Mouse (Mus musculus): ENCODE results near the gene Dock10.
A peak's percentile ranks its signal among the peaks of the same experiment; 100 is the strongest.

Dock10 gene

DNA sequence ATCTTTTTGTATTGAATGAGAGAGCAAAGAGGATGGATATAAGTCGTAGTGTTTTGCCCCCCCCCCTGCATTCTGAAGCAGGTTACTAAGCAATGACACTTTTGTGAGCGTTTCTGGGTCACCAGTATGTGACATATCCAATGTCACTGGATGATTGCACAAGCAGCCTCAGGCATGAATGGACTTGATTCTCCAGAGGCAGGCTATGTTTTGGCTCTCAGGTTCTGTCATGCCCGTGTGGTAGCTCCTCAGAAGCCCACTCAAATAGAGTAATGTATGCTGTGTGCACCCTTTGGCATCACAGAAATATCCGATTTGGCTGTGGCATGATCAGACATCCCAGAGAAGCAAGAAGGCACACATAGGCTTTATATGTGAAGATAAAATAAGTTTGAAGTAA, 150.8 kb downstream of the Dock10 start:
- DNase-seq (ENCODE audit: low spot score), result no peak

DNA sequence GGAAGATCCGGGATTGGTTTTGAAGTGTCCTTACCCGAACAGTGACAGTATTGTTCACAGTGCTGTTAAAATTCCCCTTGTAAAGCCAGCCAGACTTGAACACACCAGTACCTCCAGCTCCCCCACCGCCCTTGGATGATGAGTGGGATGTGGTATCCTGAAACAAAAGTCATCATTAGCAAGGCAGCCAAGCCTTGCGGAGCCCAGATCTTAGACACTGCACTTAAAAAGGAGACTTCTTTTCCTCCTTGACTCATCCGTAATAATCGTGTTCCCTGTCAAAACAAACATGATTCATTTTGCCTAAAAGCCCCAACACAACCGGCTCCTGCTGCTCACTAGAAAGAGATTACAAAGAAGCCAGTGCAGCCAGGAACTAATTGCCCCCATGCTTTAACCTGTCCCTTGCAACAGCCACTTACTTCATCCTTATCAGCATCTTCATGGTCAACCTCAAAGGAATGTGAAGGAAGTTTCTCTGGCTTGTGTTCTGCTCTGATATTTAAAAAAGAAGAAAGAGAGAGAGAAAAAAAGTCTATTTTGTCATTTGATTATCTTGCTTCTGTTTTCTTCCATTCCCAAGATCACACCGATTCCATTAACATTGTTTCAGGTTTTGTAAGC, 152.1 kb downstream of the Dock10 start:
- peak; percentile 3 for DNase-seq (ENCODE audit: low spot score)

DNA sequence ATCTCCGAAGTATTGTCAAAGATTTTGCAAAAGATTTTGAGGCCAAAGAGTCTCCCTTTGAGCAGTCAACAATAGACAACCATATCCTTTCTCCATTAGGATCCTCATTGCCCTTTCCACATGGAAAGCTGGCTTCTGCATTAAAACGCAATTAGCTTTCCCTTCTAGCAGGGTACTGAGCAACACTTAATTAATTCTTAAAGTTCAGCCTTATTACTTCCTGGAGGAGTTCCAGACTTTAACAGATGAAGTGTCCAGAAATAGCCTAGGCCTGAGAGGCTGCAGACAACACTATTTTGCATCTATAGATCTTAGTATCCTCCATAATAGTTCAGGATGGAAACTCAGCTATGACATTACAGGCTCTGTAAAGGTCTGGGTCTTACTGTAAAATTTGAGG, 154.0 kb downstream of the Dock10 start:
- no peak for DNase-seq (ENCODE audit: low spot score)

DNA sequence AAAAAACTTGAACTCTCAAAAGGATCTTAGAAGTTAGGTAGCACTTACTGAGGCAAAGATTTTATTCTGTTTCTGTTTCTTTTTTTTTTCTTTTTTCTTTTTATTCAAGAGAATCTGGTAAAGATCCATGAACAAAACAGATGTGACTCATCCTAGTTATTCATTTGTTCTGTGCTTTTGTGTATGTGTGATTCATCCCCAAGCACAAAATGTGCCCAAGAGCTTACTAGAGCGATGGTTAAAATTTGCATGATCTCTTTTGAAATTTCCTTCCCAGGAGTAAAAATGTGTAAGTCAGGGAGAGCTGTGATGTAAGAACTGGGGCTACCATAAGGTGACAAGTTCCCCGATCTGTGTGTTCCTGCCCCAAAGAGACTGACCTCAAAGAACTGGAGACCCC, 155.2 kb downstream of the Dock10 start:
- DNase-seq (ENCODE audit: low spot score), result no peak

DNA sequence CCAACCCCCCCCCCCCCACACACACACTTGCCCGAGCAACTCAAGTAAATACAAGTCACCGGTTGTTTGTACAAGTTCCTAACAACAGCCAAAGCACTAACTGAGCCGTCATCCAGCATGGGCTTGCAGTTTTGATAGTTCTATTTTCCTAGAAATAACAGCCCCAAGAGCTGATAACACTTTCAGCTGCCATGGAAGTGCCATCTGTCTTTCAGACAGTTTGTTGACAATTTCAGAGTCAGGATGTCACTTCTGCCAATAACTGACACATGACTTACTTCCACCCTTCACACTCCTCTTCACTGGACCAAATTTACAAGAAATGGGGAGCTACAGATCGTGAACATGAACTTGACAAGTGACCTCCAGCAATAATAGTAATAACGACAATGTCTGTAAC, 175.0 kb downstream of the Dock10 start:
- no peak for DNase-seq (ENCODE audit: low spot score)

DNA sequence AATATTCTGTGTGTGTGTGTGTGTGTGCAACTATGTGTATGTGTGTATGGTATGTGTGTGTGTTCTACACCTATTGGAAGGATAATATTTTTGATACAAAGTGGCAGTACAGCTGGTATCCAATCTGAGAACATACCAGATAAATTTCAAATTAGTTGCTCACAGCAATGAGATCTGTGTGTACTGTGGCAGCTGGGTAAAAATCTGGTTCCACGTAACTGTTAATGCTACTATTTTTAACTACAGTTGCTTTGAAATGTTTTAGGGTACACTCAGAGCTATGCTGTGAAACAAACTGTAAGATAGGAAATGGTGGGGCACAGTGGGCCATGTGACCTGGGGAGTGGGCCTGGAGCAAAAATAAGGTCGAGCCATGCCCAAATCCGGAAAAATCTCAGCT, 176.1 kb downstream of the Dock10 start:
- no peak for DNase-seq (ENCODE audit: low spot score)

DNA sequence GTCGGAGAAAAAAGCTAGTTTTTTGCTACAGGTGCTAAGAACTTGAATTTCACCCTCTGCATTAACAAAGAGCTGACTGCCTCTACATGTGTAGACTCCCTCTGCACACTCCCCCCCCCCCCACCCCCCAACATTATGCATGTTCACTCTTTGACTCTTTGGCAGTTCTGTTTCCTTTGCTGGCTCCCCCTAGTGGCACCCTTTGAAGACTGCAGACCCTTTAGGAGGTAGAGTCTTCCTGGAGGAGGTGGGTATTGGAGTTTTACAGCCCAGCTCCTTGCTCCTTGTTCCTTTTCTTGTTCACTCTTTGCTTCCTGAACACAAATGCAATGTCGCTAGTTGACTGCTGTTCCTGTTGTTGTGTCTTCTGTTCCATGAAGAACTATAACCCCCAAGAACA, 181.4 kb downstream of the Dock10 start:
- DNase-seq (ENCODE audit: low spot score), result no peak

DNA sequence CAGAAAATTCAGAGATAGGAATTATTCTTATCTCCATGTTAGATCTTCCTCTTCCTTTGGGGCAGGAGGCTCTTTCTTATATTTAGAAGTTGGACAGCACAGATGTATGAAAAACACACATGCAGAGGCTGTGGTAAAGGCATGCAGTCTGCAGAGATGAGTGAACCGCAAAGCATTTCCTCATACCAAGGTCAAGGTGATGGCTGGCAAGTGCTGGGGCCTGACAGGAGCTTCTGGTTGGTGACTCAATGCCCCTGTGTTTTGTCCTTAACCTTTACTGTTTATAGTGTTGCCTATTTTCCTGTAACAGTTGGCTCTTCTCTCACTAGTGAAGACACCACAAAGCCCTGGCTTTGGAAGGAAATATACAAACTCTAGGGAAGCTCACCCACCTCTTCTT, 201.9 kb downstream of the Dock10 start:
- no peak for DNase-seq (ENCODE audit: low spot score)

DNA sequence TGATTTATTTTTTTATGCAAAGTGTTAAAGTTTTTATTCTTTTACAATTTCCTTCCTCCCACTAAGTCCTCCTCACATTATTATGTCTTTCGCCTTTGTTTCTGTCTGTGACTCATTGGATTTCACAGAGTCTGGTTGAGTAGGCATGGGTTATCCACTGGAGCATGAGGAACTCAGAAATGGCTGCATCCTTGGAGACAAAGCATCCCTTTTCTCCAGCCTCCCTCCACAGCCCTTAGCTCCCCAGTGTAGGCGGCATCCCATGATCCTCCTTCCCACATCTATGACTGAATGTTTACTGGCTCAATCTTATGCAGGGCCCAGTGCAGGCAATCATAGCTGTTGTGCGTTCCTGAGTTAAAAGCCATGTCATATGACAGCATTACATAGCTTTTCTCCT, 216.8 kb downstream of the Dock10 start:
- no peak for DNase-seq (ENCODE audit: low spot score)

DNA sequence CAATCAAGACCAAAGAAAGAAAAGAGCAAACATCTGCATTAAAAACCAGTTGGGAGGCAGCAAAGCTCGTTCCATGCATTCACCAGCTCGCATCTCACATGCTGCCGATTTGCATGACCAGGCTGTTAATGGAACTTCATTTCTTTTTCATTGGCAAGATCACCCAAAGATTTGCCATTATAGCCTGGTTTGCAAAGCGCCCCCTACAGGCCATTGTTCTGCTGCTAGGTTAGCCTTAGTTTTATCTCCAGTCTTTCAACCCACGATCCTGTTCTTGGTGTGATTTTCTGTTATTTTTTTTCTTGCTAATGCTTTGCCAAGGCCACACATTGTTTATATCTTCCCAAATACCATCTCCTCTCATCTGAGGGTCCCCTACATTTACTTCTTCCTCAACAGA, 236.1 kb downstream of the Dock10 start:
- no peak for DNase-seq (ENCODE audit: low spot score)

DNA sequence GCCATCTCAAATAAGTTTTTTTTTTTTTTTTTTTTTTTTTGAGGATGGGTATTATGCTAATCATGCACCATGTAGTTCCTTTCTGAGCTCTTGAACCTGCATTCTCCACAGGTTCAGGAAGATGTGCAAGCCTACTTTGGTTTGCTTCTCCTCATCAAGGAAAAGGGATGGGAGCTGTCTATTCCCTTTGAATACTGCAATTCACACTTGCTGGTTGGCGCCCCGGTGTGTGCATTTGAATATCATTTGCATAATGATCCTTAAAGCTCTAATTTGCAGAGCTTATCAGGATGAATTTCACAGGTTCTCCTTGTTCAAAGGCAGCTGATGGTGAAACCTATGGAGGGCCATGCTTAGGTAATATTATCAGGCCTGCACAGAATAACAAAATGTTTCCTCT, 237.9 kb downstream of the Dock10 start:
- no peak for DNase-seq (ENCODE audit: low spot score)

DNA sequence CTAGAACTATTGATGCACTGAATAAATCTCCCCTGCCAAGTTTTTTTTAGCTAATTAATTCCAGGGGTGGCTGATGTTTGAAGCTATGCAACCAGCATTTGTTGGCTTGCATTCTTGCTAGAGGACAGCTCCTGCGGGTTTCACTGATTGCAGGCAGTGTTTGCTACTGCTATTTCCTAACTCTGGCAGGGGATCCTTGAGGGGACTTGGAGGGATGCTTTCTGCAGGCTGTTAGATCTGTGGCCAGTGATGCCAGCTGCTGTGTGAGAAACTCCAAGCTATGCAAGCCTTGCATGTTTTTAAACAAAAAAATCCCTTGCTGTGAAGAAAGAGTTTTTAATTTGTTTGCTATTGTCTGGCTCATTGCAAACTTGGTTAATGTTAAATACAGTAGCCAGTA, 238.4 kb downstream of the Dock10 start:
- DNase-seq (ENCODE audit: low spot score), result no peak

DNA sequence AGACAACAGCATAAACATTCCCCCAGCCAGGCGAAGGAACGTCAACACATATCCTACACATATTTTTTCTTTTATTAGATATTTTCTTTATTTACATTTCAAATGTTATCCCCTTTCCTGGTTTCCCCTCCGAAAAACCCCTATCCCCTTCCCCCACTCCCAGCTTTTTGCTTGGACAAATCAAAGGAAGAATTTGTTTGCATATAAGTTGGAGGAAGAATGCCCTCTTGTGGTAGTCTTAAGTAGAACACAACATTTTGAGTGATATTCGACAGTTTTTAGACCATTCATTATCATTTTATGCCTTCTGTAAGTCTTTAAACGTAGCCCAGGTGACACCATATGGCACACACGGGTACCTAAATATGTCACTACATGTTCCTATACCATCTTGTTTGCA, 242.5 kb downstream of the Dock10 start:
- DNase-seq (ENCODE audit: low spot score), result no peak

DNA sequence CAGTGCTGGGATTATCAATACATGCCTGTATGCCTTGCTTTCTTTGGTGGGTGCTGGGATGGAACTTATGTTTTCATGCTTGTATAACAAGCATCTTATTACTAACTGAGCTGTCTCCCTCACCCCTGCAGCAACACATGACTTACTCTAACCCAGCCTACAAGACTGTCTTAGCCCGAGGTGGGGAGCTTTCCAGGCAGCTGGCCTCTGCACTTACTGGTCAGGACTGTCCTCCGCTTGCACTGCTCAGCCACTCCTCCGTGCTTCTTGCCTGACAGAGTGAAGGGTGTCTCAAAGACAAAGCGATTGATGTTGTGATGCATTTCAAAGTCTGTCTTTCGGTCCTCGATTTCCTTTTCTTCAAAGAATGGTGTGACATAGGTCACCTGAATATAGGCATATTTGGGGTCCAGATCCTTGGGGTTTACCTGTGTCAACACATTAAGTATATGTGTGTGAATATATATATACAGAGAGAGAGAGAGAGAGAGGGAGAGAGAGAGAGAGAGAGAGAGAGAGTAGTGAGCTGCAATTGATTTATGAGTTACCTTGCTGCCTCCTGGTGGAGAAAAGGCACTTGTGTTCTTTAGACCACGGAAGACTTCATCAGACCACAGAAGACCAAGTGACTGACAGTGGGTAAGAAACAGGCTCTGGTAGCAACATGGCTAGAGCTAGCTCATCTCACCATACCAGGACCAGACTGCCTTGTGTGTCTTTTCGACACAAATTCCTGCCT, 245.9 kb downstream of the Dock10 start:
- no peak for DNase-seq (ENCODE audit: low spot score)

DNA sequence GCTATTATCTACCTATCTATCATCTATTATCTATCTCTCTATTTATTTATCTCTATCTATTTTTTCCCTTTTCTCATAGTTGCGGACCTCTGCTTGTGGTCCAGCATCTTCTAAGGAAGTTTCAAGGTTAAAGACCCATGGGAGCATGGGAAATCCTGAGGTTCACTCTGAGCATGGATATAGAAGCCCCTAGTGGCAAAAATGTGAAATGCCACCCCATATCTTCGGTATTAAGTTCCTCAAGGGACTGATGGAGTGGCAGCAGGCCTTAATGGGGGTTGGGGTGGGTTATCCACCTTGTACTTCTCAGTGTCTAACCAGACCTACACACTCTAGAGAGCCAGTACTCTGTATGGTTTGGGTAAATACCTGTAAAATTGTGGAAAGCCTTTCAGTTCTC, 253.6 kb downstream of the Dock10 start:
- no peak for DNase-seq (ENCODE audit: low spot score)

DNA sequence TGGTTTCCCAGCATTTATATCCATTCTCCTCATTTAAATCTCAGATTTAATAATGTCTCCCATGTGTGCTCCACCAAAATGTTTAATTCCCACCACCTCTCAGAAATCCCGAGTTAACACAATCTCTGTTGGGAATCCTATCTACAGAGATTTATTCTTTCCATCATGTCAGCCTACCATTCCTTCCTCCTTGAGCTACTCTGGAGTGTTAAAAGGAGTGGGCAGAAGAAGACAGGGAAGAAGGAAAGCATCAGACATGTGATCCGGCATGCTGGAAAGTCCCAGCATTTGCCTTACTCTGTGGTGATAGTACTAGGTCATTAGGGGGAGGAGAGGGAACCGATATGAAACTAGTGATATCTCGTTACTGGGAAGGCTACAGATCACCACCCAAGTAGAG, 254.2 kb downstream of the Dock10 start:
- DNase-seq (ENCODE audit: low spot score), result no peak

DNA sequence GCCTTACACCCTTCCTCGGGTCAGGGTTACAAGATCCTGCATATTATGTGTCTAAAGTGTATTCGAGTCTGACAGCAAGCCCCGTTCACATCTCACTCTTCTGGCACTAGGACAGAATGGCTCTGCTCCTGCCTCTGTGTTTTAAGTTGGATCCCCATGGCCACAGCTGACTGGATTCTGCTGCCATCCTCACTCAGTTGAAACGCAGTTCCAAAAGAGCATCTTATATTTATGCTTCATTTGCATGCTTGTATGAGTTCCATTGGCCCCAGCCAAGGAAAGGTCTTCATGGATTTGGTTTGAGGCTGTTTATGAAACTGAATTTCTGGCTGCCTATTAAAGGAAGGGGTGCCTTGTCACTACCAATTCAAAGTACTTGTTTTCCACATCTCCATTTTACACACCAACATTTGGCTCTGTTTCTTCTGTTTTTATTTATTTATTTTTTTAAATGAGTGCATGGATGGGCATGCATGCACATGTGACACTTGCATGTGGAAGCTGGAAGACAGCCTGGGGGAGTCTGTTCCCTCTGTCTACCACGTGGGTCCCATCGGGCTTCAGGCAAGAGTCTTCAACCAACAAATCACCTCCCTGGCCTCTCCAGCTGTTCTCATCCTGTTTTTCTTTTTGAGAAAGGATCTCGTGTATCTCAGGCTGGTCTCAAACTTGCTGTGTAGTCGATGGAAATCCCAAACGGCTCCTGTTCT, 255.7 kb downstream of the Dock10 start:
- DNase-seq (ENCODE audit: low spot score), result no peak

DNA sequence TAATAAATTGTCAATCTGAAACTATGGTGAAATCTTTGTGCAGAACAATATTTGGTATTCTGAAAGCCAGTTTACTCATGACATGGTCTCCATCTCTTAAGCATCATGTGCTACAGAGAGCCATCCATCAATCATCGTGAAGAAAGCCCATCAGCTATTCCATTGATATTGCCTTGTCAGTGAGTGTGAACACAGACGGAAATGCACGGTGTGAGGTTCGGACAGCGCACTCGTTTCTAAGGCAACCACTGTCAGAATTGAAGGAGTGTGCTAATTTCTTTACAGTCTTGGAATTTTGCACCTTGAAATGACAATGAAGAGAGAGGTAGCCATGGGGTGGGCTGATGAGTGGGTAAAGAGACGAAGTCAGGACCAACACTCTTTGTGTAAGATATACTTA, 259.1 kb downstream of the Dock10 start:
- DNase-seq (ENCODE audit: low spot score), result no peak

DNA sequence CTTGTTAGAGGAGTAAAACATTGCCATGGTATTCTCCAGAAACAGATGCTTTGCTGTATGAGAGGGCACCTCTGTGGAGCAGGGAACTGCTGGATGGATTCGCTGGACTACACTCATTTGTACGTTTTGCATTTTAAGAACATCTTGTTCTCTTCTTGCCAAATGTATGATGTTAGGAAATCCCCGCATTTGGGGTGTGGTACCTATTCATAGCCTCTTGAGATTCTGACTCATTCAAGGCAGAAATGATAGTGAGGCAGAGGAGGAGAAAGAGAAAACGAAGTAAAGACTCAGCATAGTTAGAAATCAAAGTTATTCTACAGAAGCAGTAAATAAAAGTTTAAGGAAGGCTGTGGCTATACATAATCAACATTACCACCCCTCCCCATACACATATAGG, 262.0 kb downstream of the Dock10 start:
- no peak for DNase-seq (ENCODE audit: low spot score)

DNA sequence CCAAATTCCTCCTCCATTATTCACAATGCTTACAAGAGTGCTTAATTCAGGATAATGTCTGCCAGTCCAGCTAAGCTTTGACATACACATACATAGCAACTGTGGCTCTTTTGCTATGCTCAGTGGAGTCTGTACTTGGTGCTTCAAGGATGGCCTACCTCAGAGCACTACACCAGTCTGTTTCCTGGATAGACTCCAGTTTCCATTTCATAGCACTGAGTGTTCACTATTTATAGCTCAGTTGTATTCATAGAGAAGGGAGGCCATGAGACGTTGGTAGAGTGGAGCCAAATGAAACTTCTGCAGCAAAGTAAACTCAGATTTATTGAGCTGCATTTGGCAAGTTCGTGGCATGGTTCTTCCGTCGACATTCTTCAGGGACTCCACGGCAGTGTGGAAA, 274.9 kb downstream of the Dock10 start:
- DNase-seq (ENCODE audit: low spot score), result no peak

DNA sequence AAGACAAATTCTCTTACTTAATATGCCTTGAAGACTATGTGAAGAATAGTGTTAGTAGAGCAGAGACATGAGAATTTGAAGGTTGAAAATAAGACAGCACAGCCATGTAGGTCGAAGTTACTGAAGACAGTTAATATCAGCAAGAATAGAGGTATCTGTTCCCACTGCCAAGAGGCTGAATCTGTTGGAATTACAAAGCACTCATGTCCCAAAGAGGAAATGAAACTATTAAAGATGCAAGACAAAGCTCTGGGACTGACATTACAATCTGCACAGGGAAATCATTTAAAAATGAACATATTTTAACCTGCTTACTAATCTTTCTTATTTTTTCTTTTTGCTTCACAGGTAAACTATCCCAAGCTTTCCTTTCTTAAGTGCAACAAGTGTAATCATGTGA, 283.4 kb downstream of the Dock10 start:
- no peak for DNase-seq (ENCODE audit: low spot score)

DNA sequence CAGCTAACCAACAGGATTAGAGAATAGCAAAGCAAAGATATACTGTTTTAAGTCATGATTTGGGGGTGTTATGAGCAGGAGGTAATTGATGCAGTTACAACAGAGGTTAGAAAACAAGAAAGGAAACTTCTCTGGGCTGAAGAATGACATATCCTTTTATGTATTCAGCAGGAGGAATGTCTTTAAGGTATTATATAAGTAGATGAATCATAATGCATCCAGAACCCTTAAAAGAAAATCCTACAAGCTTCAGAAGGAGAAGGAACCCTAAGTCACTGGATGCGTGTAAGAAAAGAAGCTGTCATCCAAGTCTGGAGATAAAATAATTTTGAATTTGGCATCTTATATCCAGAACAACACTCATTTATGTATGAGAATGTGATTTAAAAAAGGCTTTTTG, 285.9 kb downstream of the Dock10 start:
- no peak for DNase-seq (ENCODE audit: low spot score)

DNA sequence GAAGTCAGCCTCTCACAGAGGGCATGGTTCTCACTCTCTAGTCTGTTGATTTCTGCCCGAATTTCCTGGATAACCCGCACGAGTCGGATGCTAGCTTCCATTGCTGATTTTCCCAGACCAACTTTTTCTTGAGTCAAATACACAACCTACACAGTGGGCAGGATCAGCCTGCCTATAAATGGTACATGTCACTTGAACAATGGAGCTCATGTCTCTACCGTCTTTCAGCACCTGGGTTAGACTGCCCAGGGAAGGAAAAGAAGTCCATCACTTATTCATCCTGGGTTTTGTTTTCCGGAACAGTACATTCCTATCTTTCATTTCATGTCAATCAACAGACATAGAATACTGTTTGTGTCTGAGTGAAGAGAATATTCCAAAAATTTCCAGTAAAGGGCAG, 297.0 kb downstream of the Dock10 start, which contains the start of gene Gm45261:
Gene Gm45261, minus strand, starts transcription at position 101 of the 400 bp plus-strand sequence.
- DNase-seq (ENCODE audit: low spot score), result no peak
